Mouse (Mus musculus) E14TG2a.4 (cell line): ENCODE measurements at regions not wholly inside any gene's neighbourhood (a gene's known extent, or its start where the extent isn't known, plus 50 kb on each side); places are given as distances from the start of the nearest gene placed in this dataset.
A peak's percentile ranks its signal among the peaks of the same experiment; 100 is the strongest.

Source experiments
- H3K27me3 ChIP-seq: 2 replicates; pipeline ENCODE4 v1.6.1; 2014; ENCODE audit warnings: low read length, control low read depth; ENCODE audit not compliant: insufficient read depth
- H3K36me3 ChIP-seq: 2 replicates; pipeline ENCODE4 v1.6.1; 2014; ENCODE audit warnings: low read length, control low read depth; ENCODE audit not compliant: insufficient read depth
- H3K4me1 ChIP-seq: replicated peaks from 2 replicates; pipeline ENCODE4 v1.6.1; 2014; ENCODE audit warnings: low read depth, low read length, control low read depth
- H3K4me3 ChIP-seq: replicated peaks from 2 replicates; pipeline ENCODE4 v1.5.1; 2014; ENCODE audit warnings: mild to moderate bottlenecking, low read length
- H3K9me3 ChIP-seq: 2 replicates; pipeline ENCODE4 v1.6.1; 2014; ENCODE audit warnings: low read length, control low read depth
- CTCF ChIP-seq: conservative IDR thresholded peaks from 2 replicates; pipeline ENCODE4 v1.5.1; 2014; ENCODE audit warnings: low read length
- NANOG ChIP-seq: IDR thresholded peaks from 2 replicates; pipeline ENCODE4 v1.6.1; 2014; ENCODE audit warnings: borderline replicate concordance, low read length, mixed read lengths
- POU5F1 ChIP-seq: IDR thresholded peaks from 2 replicates; pipeline ENCODE4 v1.6.1; 2014; ENCODE audit warnings: low read length, borderline replicate concordance

DNA sequence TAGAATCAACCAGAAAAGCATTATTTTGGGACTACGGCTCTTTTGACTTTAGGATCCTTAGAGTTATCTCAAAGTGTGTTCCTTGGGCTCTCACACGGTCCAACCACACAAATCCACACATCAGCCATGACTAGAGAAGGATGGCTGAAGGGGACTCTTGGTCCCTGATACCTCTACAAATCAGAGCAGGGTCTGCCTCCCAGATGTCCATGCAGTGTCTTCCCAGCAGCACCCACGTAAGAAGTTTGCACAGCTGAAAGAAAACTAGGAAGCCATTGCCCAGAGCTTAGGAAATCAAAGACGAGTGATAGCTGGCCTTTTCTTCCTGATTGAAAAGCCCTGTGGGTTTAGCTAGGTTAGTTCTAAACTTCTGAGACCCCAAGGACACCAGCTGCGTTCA, 84.1 kb downstream of the Gm21962 start:
- TF ChIP-seq CTCF (no peak), NANOG (no peak), POU5F1 (no peak)
- Histone ChIP-seq H3K36me3 (no peaks in the 10 kb centered on the region), H3K4me1 (peaks cover 27% of the 10 kb centered on the region), H3K9me3 (peaks cover 23% of the 10 kb centered on the region), H3K27me3 (no peaks in the 10 kb centered on the region), H3K4me3 (no peak overlapping the region)

- H3K36me3 ChIP-seq, result no peaks in the 10 kb centered on the region
- no peak overlapping the region for H3K4me3 ChIP-seq
- no peaks in the 10 kb centered on the region for H3K27me3 ChIP-seq
- no peak for TF ChIP-seq NANOG
- no peak for TF ChIP-seq POU5F1
- TF ChIP-seq CTCF, result no peak
- H3K9me3 ChIP-seq, result no peaks in the 10 kb centered on the region
- no peaks in the 10 kb centered on the region for H3K4me1 ChIP-seq
These were observed 91.0 kb downstream of the Gm21962 start for GRCm38 (mm10) chr3:137762213-137762884.

- Histone ChIP-seq H3K36me3 (no peaks in the 10 kb centered on the region), H3K27me3 (no peaks in the 10 kb centered on the region), H3K4me3 (no peak overlapping the region), H3K9me3 (no peaks in the 10 kb centered on the region), H3K4me1 (no peaks in the 10 kb centered on the region)
- no peak for TF ChIP-seq CTCF
- TF ChIP-seq NANOG, result no peak
- no peak for TF ChIP-seq POU5F1
These were observed 92.1 kb downstream of the Gm21962 start for GRCm38 (mm10) chr3:137763406-137763805.

- Histone ChIP-seq H3K4me3 (no peak overlapping the region), H3K36me3 (no peaks in the 10 kb centered on the region), H3K4me1 (no peaks in the 10 kb centered on the region), H3K9me3 (no peaks in the 10 kb centered on the region), H3K27me3 (no peaks in the 10 kb centered on the region)
- TF ChIP-seq NANOG, result no peak
- TF ChIP-seq CTCF, result no peak
- TF ChIP-seq POU5F1, result no peak
These were observed 95.7 kb upstream of the H2afz start for GRCm38 (mm10) chr3:137768627-137769026.

DNA sequence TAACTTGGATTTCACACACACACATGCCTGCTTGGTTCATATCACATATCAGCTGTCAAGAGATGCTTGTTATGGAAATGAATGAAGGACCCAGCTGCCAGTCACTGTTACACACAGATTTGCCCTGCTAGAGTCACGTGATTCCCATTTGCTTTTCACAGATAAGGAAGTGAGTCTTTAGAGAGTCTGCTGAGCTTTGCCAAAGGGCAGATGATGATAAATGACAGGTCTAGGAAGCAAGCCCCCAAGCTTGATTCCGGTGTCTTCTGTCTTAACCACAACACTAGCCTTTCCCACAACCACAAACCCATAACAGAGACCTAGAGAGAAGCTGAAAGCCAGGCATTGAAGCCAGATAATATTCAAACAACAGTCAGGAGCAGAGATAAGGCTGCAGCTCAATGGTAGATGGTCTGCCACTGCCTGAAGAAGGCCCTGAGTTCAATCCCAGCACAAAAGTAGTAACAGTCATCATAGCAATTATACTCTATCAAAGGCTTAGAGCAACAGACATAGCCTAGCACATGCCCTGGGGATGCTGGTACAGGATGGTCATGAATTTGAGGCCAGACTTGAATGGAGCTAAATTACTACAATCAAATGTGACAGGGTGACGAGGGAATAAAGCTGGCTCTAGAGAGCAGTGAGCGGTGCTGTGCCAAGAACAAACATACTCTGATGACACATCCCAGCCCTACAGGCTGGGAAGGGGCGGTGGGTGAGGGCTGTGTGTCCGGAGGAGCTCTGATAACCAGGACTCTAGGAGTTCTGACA, 89.0 kb upstream of the H2afz start:
- no peaks in the 10 kb centered on the region for H3K9me3 ChIP-seq
- 0 out of 2 replicates have a peak, but pooled peaks cover 2% of the 10 kb centered on the region for H3K27me3 ChIP-seq
- H3K4me3 ChIP-seq, result no peak overlapping the region
- no peaks in the 10 kb centered on the region for H3K36me3 ChIP-seq
- peaks cover 24% of the 10 kb centered on the region for H3K4me1 ChIP-seq
- TF ChIP-seq POU5F1, result no peak
- no peak for TF ChIP-seq NANOG
- TF ChIP-seq CTCF, result no peak

DNA sequence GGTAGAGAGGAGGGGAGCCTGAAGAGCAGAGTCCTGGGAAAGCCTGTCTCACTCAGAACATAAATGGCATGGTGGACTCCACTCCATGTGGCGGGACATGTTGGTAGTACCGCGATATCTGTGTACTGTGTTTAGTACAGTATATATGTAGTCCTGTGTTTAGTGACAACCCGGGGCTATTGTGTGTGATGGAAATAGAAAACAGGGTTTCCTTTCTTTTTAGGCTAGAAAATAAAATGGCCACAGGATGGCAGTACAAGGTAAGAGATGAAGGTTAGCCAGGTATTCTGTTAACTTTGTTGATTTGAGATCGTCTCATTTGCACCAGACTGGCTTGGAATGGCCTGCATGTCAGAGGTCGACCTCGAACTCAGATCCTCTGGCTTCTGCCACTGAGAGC, 86.2 kb upstream of the H2afz start:
- Histone ChIP-seq H3K36me3 (no peaks in the 10 kb centered on the region), H3K27me3 (0 out of 2 replicates have a peak, but pooled peaks cover 4% of the 10 kb centered on the region), H3K9me3 (peaks cover 6% of the 10 kb centered on the region), H3K4me3 (peak overlapping the region; percentile 41), H3K4me1 (peaks cover 47% of the 10 kb centered on the region)
- no peak for TF ChIP-seq POU5F1
- TF ChIP-seq CTCF, result peak; percentile 21

DNA sequence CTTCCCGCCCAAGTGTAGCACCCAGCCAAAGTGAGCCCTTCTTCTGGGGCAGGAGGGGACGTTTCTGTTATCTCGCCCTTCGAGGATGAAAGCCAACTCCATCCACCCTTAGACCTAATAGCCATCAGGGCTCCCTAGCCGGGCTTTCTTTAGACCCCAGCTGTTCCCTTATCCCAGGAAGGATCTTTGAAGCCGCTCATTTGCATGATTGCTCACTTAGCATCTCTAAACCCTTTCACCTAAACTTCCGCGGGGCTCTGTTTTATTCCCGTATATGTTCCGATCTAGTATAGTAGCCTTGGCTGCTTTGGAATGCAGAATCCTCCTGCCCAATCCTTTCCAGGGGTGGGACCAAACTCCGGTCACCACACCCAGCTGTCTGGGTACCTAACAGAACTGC, 84.3 kb upstream of the H2afz start:
- 0 out of 2 replicates have a peak, but pooled peaks cover 4% of the 10 kb centered on the region for H3K27me3 ChIP-seq
- no peaks in the 10 kb centered on the region for H3K36me3 ChIP-seq
- TF ChIP-seq NANOG (peak; percentile 97), CTCF (no peak)
- peaks cover 62% of the 10 kb centered on the region for H3K4me1 ChIP-seq
- H3K4me3 ChIP-seq, result peak overlapping the region; percentile 43; the same call in 1 of the 2 replicates
- peaks cover 10% of the 10 kb centered on the region for H3K9me3 ChIP-seq

DNA sequence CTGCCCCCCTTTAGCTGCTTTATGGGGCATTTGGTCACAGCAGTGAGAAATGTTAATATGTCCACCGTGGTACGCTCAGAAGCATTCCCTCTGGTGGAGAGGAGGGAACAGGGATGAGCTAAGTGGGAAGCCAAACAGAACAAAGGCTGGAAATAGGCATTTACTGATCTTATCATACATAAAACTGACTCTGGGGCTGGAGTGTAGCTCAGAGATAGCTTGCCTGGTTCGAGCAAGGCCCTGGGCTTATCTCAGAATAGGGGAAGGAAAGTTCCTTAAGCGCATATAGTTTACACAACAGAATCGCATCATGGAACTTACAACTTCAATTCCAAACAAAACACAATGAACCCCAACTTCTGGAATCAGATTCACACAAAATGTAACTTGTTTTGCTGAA, 81.5 kb upstream of the H2afz start:
- no peak for TF ChIP-seq CTCF
- no peak for TF ChIP-seq NANOG
- TF ChIP-seq POU5F1, result no peak
- Histone ChIP-seq H3K4me3 (no peak overlapping the region), H3K9me3 (peaks cover 10% of the 10 kb centered on the region), H3K27me3 (0 out of 2 replicates have a peak, but pooled peaks cover 2% of the 10 kb centered on the region), H3K36me3 (no peaks in the 10 kb centered on the region), H3K4me1 (peaks cover 65% of the 10 kb centered on the region)
